Mouse (Mus musculus): ENCODE results near the gene 2410131K14Rik. TPM values are rescaled to one million over a fixed set of nuclear protein-coding genes. Genes with fewer than 3 reads are reported as not detected.

The 2410131K14Rik gene
- polyA plus RNA-seq, 1 experiment from 2014 or later: 11.6 TPM

DNA sequence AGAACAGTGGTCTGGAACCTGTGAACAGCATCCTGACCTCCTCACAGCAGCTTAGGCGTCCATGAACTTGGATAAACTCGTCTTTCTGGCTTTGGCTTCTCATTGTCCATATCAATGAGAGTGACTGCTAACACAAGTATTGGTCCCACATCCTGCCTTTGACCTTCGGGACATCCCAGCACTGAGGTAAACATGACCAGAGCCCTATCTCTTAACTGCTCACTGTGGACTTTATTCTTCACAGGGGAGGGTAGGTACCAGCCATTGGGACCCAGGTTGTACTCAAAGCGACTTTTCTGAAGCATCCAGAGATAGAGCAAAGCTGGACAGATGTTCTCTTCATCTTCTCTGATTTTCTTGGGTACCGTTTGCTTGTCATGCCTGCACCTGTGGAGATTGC is 20.3 kb downstream of the 2410131K14Rik start:
- WGBS: 81% methylated on average over 5 of the region's 5 CpGs
- Histone ChIP-seq H3K4me3 (no peak overlapping the region), H3K27ac (replicated peaks) (no peak overlapping the region), H3K4me1 (peaks cover 12% of the 10 kb centered on the region), H3K9me3 (no peaks in the 10 kb centered on the region), H3K27me3 (replicated peaks; ENCODE audit: low read depth, poor library complexity, severe bottlenecking) (peaks cover 26% of the 10 kb centered on the region), H3K36me3 (replicated peaks) (peaks cover 38% of the 10 kb centered on the region)
- DNase-seq (ENCODE audit: low spot score): no peak

DNA sequence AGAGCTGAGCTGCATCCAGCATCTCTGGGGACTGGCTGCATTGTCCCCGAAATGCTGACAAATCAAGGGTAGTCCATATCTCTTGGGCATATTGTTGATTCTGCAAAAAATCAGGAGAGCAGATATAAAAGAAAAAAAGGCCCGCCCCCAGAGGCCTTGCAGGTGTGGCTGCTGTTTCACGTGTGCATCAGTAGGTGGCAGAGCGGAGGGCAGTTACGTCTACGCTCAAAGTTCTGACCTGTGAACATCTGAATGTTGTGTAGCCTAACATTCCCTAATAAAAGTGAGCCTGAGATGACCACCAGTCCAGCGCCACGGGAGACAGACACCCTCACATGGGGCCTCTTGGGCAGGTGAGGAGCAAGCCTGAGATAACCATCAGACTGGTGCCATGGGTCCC is 21.3 kb downstream of the 2410131K14Rik start:
- 44% methylated on average over 8 of the region's 8 CpGs for WGBS
- Histone ChIP-seq H3K36me3 (replicated peaks) (peaks cover 28% of the 10 kb centered on the region), H3K27me3 (replicated peaks; ENCODE audit: low read depth, poor library complexity, severe bottlenecking) (peaks cover 36% of the 10 kb centered on the region), H3K4me1 (peaks cover 12% of the 10 kb centered on the region), H3K27ac (replicated peaks) (no peak overlapping the region), H3K9me3 (no peaks in the 10 kb centered on the region), H3K4me3 (no peak overlapping the region)
- no peak for DNase-seq (ENCODE audit: low spot score)

DNA sequence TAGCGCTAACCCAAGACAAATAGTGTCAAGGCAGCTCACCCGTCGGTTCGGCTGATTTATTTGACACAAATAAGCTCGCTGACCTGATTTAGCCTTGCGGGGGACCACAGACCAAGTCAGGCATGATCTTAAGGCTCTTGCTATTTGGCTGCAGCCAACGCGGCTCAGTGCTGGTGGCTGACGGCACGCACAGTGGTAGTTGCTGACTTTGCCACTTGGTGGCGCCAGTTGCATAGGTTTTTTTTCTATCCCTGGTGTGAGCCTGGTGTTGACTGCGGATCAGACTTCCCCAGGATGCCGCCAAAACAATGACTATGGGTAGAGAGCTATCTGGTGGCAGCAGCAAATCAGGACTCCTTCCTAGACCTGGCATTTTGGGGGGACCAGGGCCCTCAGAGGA is 24.0 kb downstream of the 2410131K14Rik start:
- peak overlapping the region; percentile 38 for H3K4me3 ChIP-seq
- peak; percentile 90 for DNase-seq (ENCODE audit: low spot score)
- H3K27me3 ChIP-seq (replicated peaks; ENCODE audit: low read depth, poor library complexity, severe bottlenecking): peaks cover 62% of the 10 kb centered on the region
- no peaks in the 10 kb centered on the region for H3K9me3 ChIP-seq
- WGBS: 1% methylated on average over 13 of the region's 13 CpGs
- peaks cover 4% of the 10 kb centered on the region for H3K36me3 ChIP-seq (replicated peaks)
- no peak overlapping the region; the same call in 1 of the 2 replicates for H3K27ac ChIP-seq (replicated peaks)
- peaks cover 18% of the 10 kb centered on the region for H3K4me1 ChIP-seq

DNA sequence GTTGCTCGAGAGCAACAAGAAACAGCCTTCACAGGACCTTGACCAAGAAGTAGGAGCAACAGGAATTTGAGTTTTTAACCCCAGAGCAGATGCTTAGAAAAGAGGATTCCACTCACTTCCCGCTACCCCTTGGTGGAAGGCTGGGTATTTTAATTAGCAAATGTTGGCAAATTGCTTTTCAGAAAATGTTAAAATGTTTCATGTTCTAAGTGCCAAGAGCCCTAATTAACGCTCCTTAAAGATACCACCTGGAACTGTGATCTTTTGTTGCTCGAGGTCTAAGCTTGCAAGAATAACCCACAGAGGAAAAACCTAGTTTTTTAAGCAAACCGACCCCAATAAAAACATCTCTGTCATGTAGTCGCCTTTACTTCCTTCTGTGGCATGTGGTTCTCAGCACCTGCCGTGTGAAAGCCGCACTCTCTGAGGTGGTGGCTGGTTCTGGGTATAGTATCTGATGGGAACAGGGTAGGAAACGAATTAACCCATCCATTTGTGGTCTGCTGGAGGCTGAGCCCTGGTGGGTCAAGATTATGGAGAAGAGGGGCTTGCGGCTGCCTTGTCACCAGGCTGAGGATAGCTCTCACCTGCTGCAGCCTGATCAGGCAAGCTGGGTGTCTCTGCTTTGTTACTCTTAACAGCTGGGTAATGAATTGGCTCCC is 26.6 kb downstream of the 2410131K14Rik start:
- H3K36me3 ChIP-seq (replicated peaks): no peaks in the 10 kb centered on the region
- no peak overlapping the region for H3K4me3 ChIP-seq
- peaks cover 86% of the 10 kb centered on the region for H3K27me3 ChIP-seq (replicated peaks; ENCODE audit: low read depth, poor library complexity, severe bottlenecking)
- H3K9me3 ChIP-seq: no peaks in the 10 kb centered on the region
- WGBS: 77% methylated on average over 10 of the region's 10 CpGs
- no peak overlapping the region for H3K27ac ChIP-seq (replicated peaks)
- H3K4me1 ChIP-seq: peaks cover 27% of the 10 kb centered on the region
- DNase-seq (ENCODE audit: low spot score): no peak

DNA sequence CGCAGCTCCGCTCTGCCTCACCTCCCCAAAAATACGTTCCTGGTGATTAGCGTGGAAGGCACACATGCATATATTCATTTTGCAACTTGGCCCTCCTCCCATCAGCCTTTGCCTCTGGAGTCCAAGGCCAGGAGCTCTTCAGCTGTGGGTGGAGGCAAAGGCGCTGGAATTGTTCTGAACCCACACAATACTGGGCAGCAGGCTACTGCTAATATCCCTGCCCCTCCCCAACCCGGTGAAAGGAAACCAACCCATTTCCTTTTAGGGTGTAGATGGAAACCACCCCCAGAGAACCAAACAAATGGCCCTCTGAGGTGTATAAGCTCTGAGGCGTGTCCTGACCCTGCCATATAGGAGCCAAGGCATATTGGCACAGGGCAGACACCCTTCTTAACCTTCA is 28.4 kb downstream of the 2410131K14Rik start:
- peaks cover 75% of the 10 kb centered on the region for H3K27me3 ChIP-seq (replicated peaks; ENCODE audit: low read depth, poor library complexity, severe bottlenecking)
- H3K36me3 ChIP-seq (replicated peaks): no peaks in the 10 kb centered on the region
- DNase-seq (ENCODE audit: low spot score): no peak
- H3K4me3 ChIP-seq: no peak overlapping the region
- 75% methylated on average over 7 of the region's 7 CpGs for WGBS
- H3K4me1 ChIP-seq: peaks cover 31% of the 10 kb centered on the region
- no peaks in the 10 kb centered on the region for H3K9me3 ChIP-seq
- 0 out of 2 replicates have a peak overlapping the region, but pooled peaks have one; percentile 16 for H3K27ac ChIP-seq (replicated peaks)

GRCm38 (mm10) chr5:118274546-118274945 is 29.5 kb downstream of the 2410131K14Rik start:
- no peak for DNase-seq (ENCODE audit: low spot score)
- H3K4me3 ChIP-seq: no peak overlapping the region
- H3K27me3 ChIP-seq (replicated peaks; ENCODE audit: low read depth, poor library complexity, severe bottlenecking): peaks cover 70% of the 10 kb centered on the region
- no peaks in the 10 kb centered on the region for H3K9me3 ChIP-seq
- no peak overlapping the region for H3K27ac ChIP-seq (replicated peaks)
- H3K36me3 ChIP-seq (replicated peaks): no peaks in the 10 kb centered on the region
- 46% methylated on average over 9 of the region's 9 CpGs for WGBS
- H3K4me1 ChIP-seq: peaks cover 23% of the 10 kb centered on the region

GRCm38 (mm10) chr5:118276281-118276680 is 31.3 kb downstream of the 2410131K14Rik start:
- Histone ChIP-seq H3K36me3 (replicated peaks) (no peaks in the 10 kb centered on the region), H3K27me3 (replicated peaks; ENCODE audit: low read depth, poor library complexity, severe bottlenecking) (peaks cover 54% of the 10 kb centered on the region), H3K4me3 (no peak overlapping the region), H3K27ac (replicated peaks) (no peak overlapping the region), H3K9me3 (no peaks in the 10 kb centered on the region), H3K4me1 (peaks cover 22% of the 10 kb centered on the region)
- 57% methylated on average over 7 of the region's 7 CpGs for WGBS
- DNase-seq (ENCODE audit: low spot score): no peak

- H3K27ac ChIP-seq (replicated peaks): no peak overlapping the region
- 39% methylated on average over 8 of the region's 8 CpGs for WGBS
- H3K4me1 ChIP-seq: peaks cover 22% of the 10 kb centered on the region
- peaks cover 49% of the 10 kb centered on the region for H3K27me3 ChIP-seq (replicated peaks; ENCODE audit: low read depth, poor library complexity, severe bottlenecking)
- no peaks in the 10 kb centered on the region for H3K9me3 ChIP-seq
- no peak overlapping the region for H3K4me3 ChIP-seq
- DNase-seq (ENCODE audit: low spot score): no peak
- no peaks in the 10 kb centered on the region for H3K36me3 ChIP-seq (replicated peaks)
Observed at GRCm38 (mm10) chr5:118276711-118277110, 31.7 kb downstream of the 2410131K14Rik start.

DNA sequence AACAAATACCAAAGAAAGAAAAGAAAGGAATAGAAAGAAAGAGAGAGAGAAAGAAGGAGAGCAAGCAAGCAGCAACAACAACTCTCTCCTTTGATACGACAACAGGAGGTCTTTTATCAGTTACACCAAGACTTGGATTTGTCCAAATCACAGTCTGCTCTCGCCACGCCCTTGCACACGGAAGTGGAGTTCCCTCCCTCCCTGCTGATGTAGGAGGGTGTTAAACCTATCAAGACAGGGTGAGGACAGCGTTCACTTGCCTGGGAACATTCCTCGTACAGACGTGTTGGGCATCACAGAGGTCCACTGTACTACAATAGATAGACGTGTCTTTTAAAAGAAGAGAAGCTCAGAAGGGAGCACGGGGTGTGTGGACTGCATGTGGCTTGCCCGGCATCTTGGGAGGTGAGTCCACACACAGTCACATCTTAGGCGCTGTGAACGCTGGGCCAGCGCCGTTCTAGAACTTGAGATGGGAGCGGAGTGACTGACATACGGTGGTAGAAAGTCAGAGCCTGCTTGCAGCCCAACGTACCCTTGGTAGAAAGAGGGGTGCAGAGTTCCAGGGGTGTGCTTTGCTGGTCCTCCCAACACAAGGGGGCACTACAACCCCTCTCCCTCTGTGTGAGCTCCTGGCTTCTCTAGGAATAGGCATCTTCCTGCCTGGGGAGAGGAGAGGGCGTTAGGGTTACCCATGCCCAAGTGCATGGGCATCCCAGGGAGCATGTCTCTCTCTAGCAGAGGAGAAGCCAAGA is 32.9 kb downstream of the 2410131K14Rik start:
- Histone ChIP-seq H3K9me3 (no peaks in the 10 kb centered on the region), H3K4me3 (no peak overlapping the region), H3K36me3 (replicated peaks) (no peaks in the 10 kb centered on the region), H3K27me3 (replicated peaks; ENCODE audit: low read depth, poor library complexity, severe bottlenecking) (peaks cover 37% of the 10 kb centered on the region), H3K4me1 (peaks cover 21% of the 10 kb centered on the region), H3K27ac (replicated peaks) (no peak overlapping the region)
- DNase-seq (ENCODE audit: low spot score): no peak
- 90% methylated on average over 18 of the region's 18 CpGs for WGBS

DNA sequence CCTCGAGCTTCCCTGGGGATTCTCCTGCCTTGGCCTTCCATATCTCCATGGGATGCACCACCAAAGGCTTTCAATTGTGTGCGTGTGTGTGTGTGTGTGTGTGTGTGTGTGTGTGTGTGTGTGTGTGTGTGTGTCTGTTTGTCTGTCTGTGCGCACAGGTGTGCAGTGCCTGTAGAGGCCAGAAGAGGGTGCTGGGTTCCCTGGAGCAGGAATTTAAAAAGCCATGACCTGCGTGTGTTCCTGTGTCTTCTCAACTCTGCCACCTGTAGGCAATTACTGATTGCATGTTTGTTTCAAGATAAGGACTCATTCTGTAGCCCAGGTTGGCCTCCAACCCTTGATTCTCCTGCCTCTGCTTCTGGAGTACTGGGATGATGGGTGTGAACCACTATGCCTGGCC is 46.4 kb downstream of the 2410131K14Rik start:
- no peak for DNase-seq (ENCODE audit: low spot score)
- H3K27me3 ChIP-seq (replicated peaks; ENCODE audit: low read depth, poor library complexity, severe bottlenecking): no peaks in the 10 kb centered on the region
- H3K36me3 ChIP-seq (replicated peaks): no peaks in the 10 kb centered on the region
- WGBS: 82% methylated on average over 4 of the region's 4 CpGs
- no peak overlapping the region for H3K4me3 ChIP-seq
- no peaks in the 10 kb centered on the region for H3K9me3 ChIP-seq
- H3K27ac ChIP-seq (replicated peaks): no peak overlapping the region
- peaks cover 39% of the 10 kb centered on the region for H3K4me1 ChIP-seq

DNA sequence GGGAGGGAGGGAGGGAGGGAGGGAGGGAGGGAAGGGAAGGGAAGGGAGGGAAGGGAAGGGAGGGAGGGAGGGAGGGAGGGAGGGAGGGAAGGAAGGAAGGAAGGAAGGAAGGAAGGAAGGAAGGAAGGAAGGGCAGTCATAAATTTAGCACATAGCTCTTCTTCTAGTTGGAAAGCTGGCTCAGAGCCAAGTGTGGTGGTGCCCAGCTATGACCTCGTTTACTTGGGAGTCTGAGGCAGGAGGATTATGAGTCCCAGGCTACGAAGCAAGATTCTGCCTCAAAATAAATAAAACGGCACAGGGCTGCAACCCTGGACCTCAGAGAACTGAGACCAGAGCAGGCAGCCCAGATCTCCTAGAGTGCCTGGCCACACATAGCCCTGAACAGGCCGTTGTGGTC is 47.4 kb downstream of the 2410131K14Rik start:
- H3K27ac ChIP-seq (replicated peaks): no peak overlapping the region; the same call in 1 of the 2 replicates
- peaks cover 49% of the 10 kb centered on the region for H3K4me1 ChIP-seq
- WGBS: 72% methylated on average over 4 of the region's 4 CpGs
- DNase-seq (ENCODE audit: low spot score): no peak
- H3K4me3 ChIP-seq: no peak overlapping the region
- no peaks in the 10 kb centered on the region for H3K36me3 ChIP-seq (replicated peaks)
- H3K27me3 ChIP-seq (replicated peaks; ENCODE audit: low read depth, poor library complexity, severe bottlenecking): peaks cover 3% of the 10 kb centered on the region; the same call in 1 of the 2 replicates
- no peaks in the 10 kb centered on the region for H3K9me3 ChIP-seq

DNA sequence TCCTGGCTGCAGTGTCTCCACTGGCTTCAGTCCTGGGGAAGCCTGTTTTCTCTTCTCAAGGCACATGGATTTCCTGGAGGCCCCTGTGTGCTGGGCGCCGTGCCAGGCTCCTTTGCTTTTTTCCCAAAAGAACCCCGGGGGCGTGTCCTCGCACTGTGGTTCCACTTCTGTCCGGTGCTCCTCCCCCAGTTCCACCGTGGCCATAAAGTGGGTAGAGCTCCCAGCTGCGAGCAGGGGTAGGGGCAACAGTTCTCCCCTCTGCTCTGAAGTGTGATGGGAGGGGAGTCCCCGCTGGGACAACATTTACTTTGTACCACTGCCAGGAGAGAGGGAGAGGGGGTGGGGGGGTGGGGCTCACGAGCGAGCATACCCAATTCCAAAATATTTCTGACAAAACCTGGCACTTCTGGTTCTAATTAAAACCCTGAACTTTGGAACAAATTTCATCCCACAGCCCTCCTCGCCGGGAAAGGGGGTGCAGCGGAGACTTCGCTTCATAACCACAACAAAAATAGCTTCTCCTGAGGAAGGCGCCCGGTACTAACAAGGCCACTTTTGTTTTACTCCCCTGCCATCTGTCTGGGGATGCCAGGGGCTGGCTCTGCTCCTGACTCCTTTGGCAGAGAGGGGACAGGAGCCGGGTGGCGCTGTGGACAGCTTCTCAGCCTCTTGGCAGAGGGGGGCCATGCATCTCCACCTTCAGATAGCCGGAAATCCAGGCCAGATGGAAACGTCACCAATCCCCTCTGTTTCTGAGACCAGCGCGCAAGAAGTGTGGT is 49.2 kb downstream of the 2410131K14Rik start:
- DNase-seq (ENCODE audit: low spot score): peak; percentile 74
- peaks cover 7% of the 10 kb centered on the region; the same call in 1 of the 2 replicates for H3K27me3 ChIP-seq (replicated peaks; ENCODE audit: low read depth, poor library complexity, severe bottlenecking)
- no peaks in the 10 kb centered on the region for H3K36me3 ChIP-seq (replicated peaks)
- peaks cover 53% of the 10 kb centered on the region for H3K4me1 ChIP-seq
- H3K4me3 ChIP-seq: peak overlapping the region; percentile 47
- H3K9me3 ChIP-seq: no peaks in the 10 kb centered on the region
- H3K27ac ChIP-seq (replicated peaks): peak overlapping the region; percentile 81
- 27% methylated on average over 23 of the region's 23 CpGs for WGBS

All from embryonic facial prominence, embryonic 10.5 days (tissue).